Mouse (Mus musculus): ENCODE results near the gene Flywch1. TPM values are rescaled to one million over a fixed set of nuclear protein-coding genes. Genes with fewer than 3 reads are reported as not detected.
A peak's percentile ranks its signal among the peaks of the same experiment; 100 is the strongest.

Gene Flywch1
- total RNA-seq, 2 experiments from 2014 or later, result 425 to 428 TPM

- intact Hi-C loops (cut with DNase I), result loop anchor here (5.0 kb wide), 1 partner anchor 61 kb away; no protein-coding TSS in a partner anchor
- Histone ChIP-seq H3K4me3 (peak overlapping the region; percentile 29), H3K27ac (no peak overlapping the region)
- TF ChIP-seq CTCF (IDR thresholded peaks at IDR 0.05), result no peak
- DNase-seq (ENCODE audit: extremely low spot score in 1 of 2, low spot score in 2 of 2), result no peak
Measured at GRCm38 (mm10) chr17:23741359-23742209, 29.8 kb downstream of the Flywch1 start.

- DNase-seq (ENCODE audit: extremely low spot score in 1 of 2, low spot score in 2 of 2), result no peak
- Histone ChIP-seq H3K4me3 (peak within 1 kb of the TSS; percentile 65), H3K27ac (peak within 1 kb of the TSS; percentile 92)
- TF ChIP-seq CTCF (IDR thresholded peaks at IDR 0.05), result no peak
- intact Hi-C loops (cut with DNase I), result loop anchor here (5.0 kb wide), 1 partner anchor 62 kb away; no protein-coding TSS in a partner anchor
Measured at GRCm38 (mm10) chr17:23740598-23741021, 30.8 kb downstream of the Flywch1 start, which contains the start of gene Paqr4. Paqr4 (minus strand) TSS chr17:23740867.

DNA sequence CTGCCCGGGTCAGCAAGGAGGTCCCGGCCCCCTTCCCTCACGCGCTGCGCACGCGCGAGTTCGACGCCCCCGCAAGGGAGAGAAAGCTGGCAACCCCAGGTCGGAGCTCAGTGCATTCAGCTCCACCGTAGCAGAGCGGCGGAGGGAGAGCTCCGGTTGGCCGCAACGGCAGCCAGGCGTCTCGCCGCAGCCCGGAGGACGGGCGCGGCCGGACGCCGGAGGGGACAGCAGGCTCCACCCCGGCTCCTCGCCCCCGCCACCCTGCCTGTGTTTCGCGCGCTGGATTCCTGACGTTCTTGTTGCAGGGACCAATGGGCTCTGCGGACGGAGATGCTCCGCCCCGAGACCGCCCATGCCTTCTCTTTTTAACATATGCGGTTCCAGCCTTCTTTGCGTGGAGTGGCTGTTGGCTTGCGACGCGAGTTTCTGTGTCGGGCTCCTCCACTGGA is 31.2 kb downstream of the Flywch1 start:
- TF ChIP-seq CTCF (IDR thresholded peaks at IDR 0.05), result no peak
- Histone ChIP-seq H3K4me3 (peak overlapping the region; percentile 65), H3K27ac (peak overlapping the region; percentile 92)
- DNase-seq (ENCODE audit: extremely low spot score in 1 of 2, low spot score in 2 of 2), result peak; percentile 92 to 93
- intact Hi-C loops (cut with DNase I), result loop anchor here (5.0 kb wide), 1 partner anchor 62 kb away; no protein-coding TSS in a partner anchor

DNA sequence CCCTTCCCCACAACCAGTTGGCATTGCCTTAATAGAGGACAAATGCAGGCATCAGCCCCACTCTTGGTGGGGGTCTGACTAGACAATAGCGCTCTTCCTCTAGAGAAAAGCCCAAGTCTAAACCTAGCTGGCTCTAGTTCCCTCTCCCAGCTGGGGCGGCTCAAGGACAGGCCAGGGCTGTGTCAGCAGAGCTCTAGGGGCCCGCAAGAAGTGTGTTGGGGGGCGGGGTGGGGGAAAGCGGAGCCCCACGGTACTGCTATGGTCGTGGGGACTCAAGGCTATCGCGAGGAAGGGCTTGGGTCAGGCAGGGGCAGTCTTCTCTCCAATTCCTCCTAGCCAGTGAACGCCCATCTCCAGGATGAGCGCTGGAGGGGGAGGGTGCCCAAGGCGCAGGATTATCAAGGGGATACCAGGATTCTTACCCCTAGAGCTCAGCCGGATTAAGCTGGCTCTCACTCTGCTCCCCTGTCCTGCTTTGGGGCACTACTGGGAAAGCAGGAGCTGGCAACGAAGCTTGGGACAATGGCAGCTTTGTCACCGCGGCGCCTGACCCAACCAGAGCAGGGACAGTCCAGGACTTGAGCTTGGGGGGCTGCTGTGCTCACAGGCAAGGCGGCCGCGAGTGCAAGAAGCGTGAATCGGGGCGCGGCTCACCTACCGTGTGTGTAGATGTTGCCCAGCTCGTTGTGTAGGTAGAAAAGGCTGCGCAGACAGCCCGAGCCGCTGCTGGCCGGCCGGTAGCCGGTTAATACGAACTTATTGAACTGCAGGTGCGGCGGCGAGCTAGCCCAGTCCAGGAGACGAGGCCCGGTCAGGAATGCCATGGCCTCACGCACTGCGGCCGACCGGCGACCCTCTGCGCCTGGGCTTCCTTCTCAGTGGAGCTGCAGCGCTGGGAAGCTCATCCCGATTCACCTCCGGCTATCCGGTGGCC is 31.9 kb downstream of the Flywch1 start:
- intact Hi-C loops (cut with DNase I), result loop anchor here (5.0 kb wide), 1 partner anchor 63 kb away; no protein-coding TSS in a partner anchor
- no peak for TF ChIP-seq CTCF (IDR thresholded peaks at IDR 0.05)
- DNase-seq (ENCODE audit: extremely low spot score in 1 of 2, low spot score in 2 of 2), result peak; percentile 45 to 49
- peak overlapping the region; percentile 92 for H3K27ac ChIP-seq
- H3K4me3 ChIP-seq, result peak overlapping the region; percentile 65

DNA sequence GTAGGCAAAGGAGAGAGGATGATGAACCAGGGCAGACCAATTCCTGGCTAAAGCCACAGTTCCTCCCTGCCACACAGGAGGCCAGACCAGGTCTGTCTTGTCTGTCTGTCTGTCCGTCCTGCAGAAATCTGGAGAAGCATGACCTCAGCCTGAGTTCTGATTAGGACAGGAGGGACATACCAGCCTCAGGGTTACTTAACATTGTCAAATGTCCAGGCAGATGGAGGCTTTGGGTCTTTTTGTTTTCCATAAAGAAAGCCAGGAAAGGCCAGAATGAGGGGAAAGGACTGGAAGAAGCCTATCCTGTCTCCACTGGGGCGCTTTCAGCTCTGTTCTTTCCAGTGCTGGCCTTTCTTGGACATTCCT is 32.6 kb downstream of the Flywch1 start:
- no peak for TF ChIP-seq CTCF (IDR thresholded peaks at IDR 0.05)
- intact Hi-C loops (cut with DNase I), result no loop called here
- peak overlapping the region; percentile 65 for H3K4me3 ChIP-seq
- H3K27ac ChIP-seq, result peak overlapping the region; percentile 92
- no peak for DNase-seq (ENCODE audit: extremely low spot score in 1 of 2, low spot score in 2 of 2)

GRCm38 (mm10) chr17:23737493-23738445 is 33.6 kb downstream of the Flywch1 start:
- intact Hi-C loops (cut with DNase I), result no loop called here
- no peak for DNase-seq (ENCODE audit: extremely low spot score in 1 of 2, low spot score in 2 of 2)
- H3K4me3 ChIP-seq, result no peak overlapping the region
- TF ChIP-seq CTCF (IDR thresholded peaks at IDR 0.05), result peak; percentile 27
- H3K27ac ChIP-seq, result no peak overlapping the region

- DNase-seq (ENCODE audit: extremely low spot score in 1 of 2, low spot score in 2 of 2), result no peak
- Histone ChIP-seq H3K4me3 (no peak overlapping the region), H3K27ac (no peak overlapping the region)
- no peak for TF ChIP-seq CTCF (IDR thresholded peaks at IDR 0.05)
- intact Hi-C loops (cut with DNase I), result no loop called here
Measured at GRCm38 (mm10) chr17:23734341-23734740, 37.1 kb downstream of the Flywch1 start.

DNA sequence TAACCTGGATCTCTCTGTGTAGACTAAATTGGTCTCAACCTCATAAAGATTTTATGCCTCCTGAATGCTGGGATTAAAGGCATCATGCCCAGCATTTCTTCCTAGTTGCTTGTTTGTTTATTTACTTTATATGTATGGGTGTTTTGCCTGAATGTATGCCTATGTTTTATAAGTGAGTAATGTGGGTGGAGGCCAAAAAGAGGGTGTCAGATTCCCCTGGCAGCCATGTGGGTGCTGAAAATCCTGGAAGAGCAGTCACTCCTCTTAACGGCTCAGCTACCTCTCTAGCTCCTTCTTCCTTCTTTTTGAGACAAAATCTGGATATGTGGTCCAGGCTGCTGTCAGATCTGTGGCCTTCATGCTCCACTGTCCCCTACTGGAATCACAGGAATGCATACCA is 41.0 kb downstream of the Flywch1 start:
- H3K27ac ChIP-seq, result no peak overlapping the region
- no peak for TF ChIP-seq CTCF (IDR thresholded peaks at IDR 0.05)
- no peak overlapping the region for H3K4me3 ChIP-seq
- intact Hi-C loops (cut with DNase I), result no loop called here
- no peak for DNase-seq (ENCODE audit: extremely low spot score in 1 of 2, low spot score in 2 of 2)

- DNase-seq (ENCODE audit: extremely low spot score in 1 of 2, low spot score in 2 of 2), result no peak
- no peak; the same call in 1 of the 2 replicates for TF ChIP-seq CTCF (IDR thresholded peaks at IDR 0.05)
- intact Hi-C loops (cut with DNase I), result no loop called here
- no peak overlapping the region; the same call in 1 of the 2 replicates for H3K27ac ChIP-seq
- peak overlapping the region; percentile 93 for H3K4me3 ChIP-seq
Measured at GRCm38 (mm10) chr17:23726758-23727142, 44.7 kb downstream of the Flywch1 start.

DNA sequence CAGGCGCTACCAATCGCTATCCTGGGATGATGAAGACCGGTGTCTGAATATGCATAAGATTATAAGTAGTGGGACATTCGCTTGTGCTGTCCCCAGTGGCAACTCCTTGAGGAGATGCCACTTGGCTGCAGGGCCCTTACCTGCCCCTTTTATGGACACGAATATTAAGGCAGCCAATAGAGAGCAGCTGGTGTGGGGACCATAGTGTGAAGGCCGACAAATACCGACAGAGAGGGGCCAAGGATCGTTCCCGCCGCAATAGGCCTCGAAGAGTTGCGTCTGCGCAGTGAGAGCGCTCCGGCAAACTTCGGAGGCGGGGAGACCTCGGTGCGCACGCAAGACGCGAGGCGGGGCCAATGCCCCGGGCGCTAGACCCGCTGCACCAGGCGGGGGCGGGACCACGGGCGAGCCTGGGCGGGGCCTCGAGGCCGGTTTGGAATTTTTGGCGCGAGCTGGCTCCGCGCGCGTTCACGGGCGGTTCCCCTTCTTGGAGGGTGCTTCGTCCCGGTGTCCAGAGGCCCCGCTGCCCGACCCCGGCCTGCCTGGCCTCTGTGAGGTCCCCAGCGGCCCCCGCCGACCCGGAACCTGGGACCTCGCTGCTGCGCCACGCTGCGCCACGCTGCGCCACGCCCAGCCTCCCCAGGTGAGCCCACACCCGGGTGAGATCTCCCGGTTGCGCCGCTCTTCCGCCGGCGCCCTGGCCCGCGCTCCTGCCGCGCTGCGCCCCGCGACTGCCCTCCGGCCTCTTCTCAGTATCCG is 45.2 kb downstream of the Flywch1 start, which contains the start of gene Pkmyt1:
Pkmyt1 (plus strand) TSS at position 338 of the 759 bp plus-strand sequence.
- DNase-seq (ENCODE audit: extremely low spot score in 1 of 2, low spot score in 2 of 2), result peak; percentile 92 to 94
- H3K4me3 ChIP-seq, result peak within 1 kb of the TSS; percentile 93
- TF ChIP-seq CTCF (IDR thresholded peaks at IDR 0.05), result no peak; the same call in 1 of the 2 replicates
- H3K27ac ChIP-seq, result peak within 1 kb of the TSS; percentile 83
- intact Hi-C loops (cut with DNase I), result no loop called here
